Comparison of ENCODE assay signal across 23 mouse cellular contexts in genomic region chr2:71985730-71986129, GRCm38 (mm10). TPM values are rescaled to one million over a fixed set of nuclear protein-coding genes. Genes with fewer than 3 reads are reported as not detected.
DNase-seq lines count a peak whose midpoint lies in the region; ATAC-seq and TF ChIP-seq lines count a peak whose summit lies in the region.
"Had no signal": no experiment of that assay in that cellular context is flagged by ENCODE, and none has a peak within 500 bp of the region (broad histone marks: within the 10 kb centered on the region; RNA-seq: fewer than 3 reads in every experiment).

No protein-coding gene starts in this region.

- peak; percentile 50 for ATAC-seq in frontal cortex, adult (ENCODE audit: low TSS enrichment)
- no peak for ATAC-seq in forebrain, embryonic 14.5 days
- ATAC-seq: activated CD4-positive, CD25-positive, alpha-beta regulatory T cell, adult 4 months; forebrain, embryonic 15.5 days; forebrain, postnatal 0 days; Patski had no signal

- DNase-seq in frontal cortex, postnatal 14 days (ENCODE audit: low spot score in 2 of 2): no peak
- no peak for DNase-seq in left cerebral cortex, adult 2 months (ENCODE audit: extremely low spot score in 1 of 2, low spot score in 2 of 2)
- DNase-seq in left cerebral cortex, postnatal 4 days: no peak
- DNase-seq in Muller cell, postnatal 12 days (ENCODE audit: inconsistent ontology term): peak; percentile 14
- DNase-seq in brain, adult 2 months (ENCODE audit: low read depth, low spot score): peak; percentile 52
- DNase-seq in thymus, adult 2 months: no peak
- DNase-seq in forebrain, embryonic 14.5 days (ENCODE audit: low spot score): no peak
- DNase-seq: adrenal gland, adult 8-10 months; cerebellum, adult 11-12 months; cerebellum, adult 8-10 months; cerebellum, postnatal 36 days; embryo, embryonic 11 days; forebrain, postnatal 0 days had no signal

- intact Hi-C loops in left cerebral cortex, adult 2 months (cut with DNase I): no loop called here
- intact Hi-C loops in left cerebral cortex, postnatal 4 days (cut with DNase I): no loop called here

- no peak overlapping the region for H3K4me3 ChIP-seq in left cerebral cortex, adult 2 months
- no peak overlapping the region for H3K4me3 ChIP-seq in thymus, adult 2 months (ENCODE audit: control insufficient read depth, insufficient read depth, low read length)
- H3K4me3 ChIP-seq in forebrain, embryonic 14.5 days (ENCODE audit: low read depth, low read length): no peak overlapping the region
- H3K4me3 ChIP-seq: embryonic facial prominence, embryonic 13.5 days; embryonic facial prominence, embryonic 15.5 days; erythroblast, embryonic 14.5 days; forebrain, embryonic 10.5 days; forebrain, embryonic 12.5 days; forebrain, embryonic 15.5 days had no signal

- H3K9me3 ChIP-seq in forebrain, embryonic 14.5 days (replicated peaks; ENCODE audit: control insufficient read depth, low read length): no peaks in the 10 kb centered on the region
- H3K9me3 ChIP-seq: embryonic facial prominence, embryonic 13.5 days; embryonic facial prominence, embryonic 15.5 days; forebrain, embryonic 10.5 days; forebrain, embryonic 12.5 days; forebrain, embryonic 15.5 days had no signal

- H3K4me2 ChIP-seq in forebrain, embryonic 14.5 days (ENCODE audit: low read length): no peak overlapping the region
- H3K4me2 ChIP-seq: embryonic facial prominence, embryonic 13.5 days; embryonic facial prominence, embryonic 15.5 days; forebrain, embryonic 12.5 days; forebrain, embryonic 15.5 days had no signal

- peaks cover 4% of the 10 kb centered on the region for H3K27me3 ChIP-seq in thymus, adult 2 months (ENCODE audit: control insufficient read depth, insufficient read depth, low read length)
- no peaks in the 10 kb centered on the region for H3K27me3 ChIP-seq in forebrain, embryonic 14.5 days (replicated peaks; ENCODE audit: control insufficient read depth, insufficient read depth, low read length)
- H3K27me3 ChIP-seq: forebrain, embryonic 15.5 days; Patski had no signal

- peak overlapping the region; percentile 79 for H3K27ac ChIP-seq in left cerebral cortex, adult 2 months
- no peak overlapping the region for H3K27ac ChIP-seq in thymus, adult 2 months (ENCODE audit: control insufficient read depth, insufficient read depth, low read length)
- no peak overlapping the region for H3K27ac ChIP-seq in forebrain, embryonic 14.5 days (ENCODE audit: low read depth, low read length)
- H3K27ac ChIP-seq: embryonic facial prominence, embryonic 13.5 days; embryonic facial prominence, embryonic 15.5 days; forebrain, embryonic 10.5 days; forebrain, embryonic 12.5 days; forebrain, embryonic 15.5 days had no signal

- TF ChIP-seq POLR2A in thymus, adult 2 months (IDR thresholded peaks at IDR 0.05; ENCODE audit: control insufficient read depth, extremely low read depth, insufficient read depth, low read length, poor library complexity): no peak

- no peak overlapping the region for H3K9ac ChIP-seq in forebrain, embryonic 14.5 days (ENCODE audit: low read length)
- H3K9ac ChIP-seq: embryonic facial prominence, embryonic 13.5 days; embryonic facial prominence, embryonic 15.5 days; forebrain, embryonic 12.5 days; forebrain, embryonic 15.5 days; forebrain, postnatal 0 days had no signal

- H3K36me3 ChIP-seq in thymus, adult 2 months (ENCODE audit: control insufficient read depth, insufficient read depth, low read length): no peaks in the 10 kb centered on the region
- no peaks in the 10 kb centered on the region for H3K36me3 ChIP-seq in forebrain, embryonic 14.5 days (ENCODE audit: control insufficient read depth, insufficient read depth, low read length)
- H3K36me3 ChIP-seq: embryonic facial prominence, embryonic 13.5 days; embryonic facial prominence, embryonic 15.5 days; forebrain, embryonic 10.5 days; forebrain, embryonic 12.5 days; forebrain, embryonic 15.5 days had no signal

- peaks cover 5% of the 10 kb centered on the region; the same call in 1 of the 2 replicates for H3K4me1 ChIP-seq in thymus, adult 2 months (replicated peaks; ENCODE audit: control insufficient read depth, insufficient read depth, low read length)
- no peaks in the 10 kb centered on the region for H3K4me1 ChIP-seq in forebrain, embryonic 14.5 days (ENCODE audit: control insufficient read depth, insufficient read depth, low read length)
- H3K4me1 ChIP-seq: embryonic facial prominence, embryonic 15.5 days had no signal

- WGBS in thymus, adult 2 months: 59% methylated on average over 2 of the region's 2 CpGs
- 67% methylated on average over 2 of the region's 2 CpGs for WGBS in forebrain, embryonic 14.5 days

- no peak for TF ChIP-seq CTCF in left cerebral cortex, adult 2 months (IDR thresholded peaks at IDR 0.05)
- TF ChIP-seq CTCF in thymus, adult 2 months (IDR thresholded peaks at IDR 0.05; ENCODE audit: borderline replicate concordance, control insufficient read depth, extremely low read depth, insufficient read depth, low read length, poor library complexity): no peak

RNA-seq across cellular contexts. Expression of gene Rapgef4, which starts 4.7 kb away (rescaled TPM):
- 100 to 1,000 TPM; 442 to 451 TPM for total RNA-seq in left cerebral cortex, adult 2 months (2021)
- total RNA-seq in left cerebral cortex, postnatal 4 days (2021): 10 to 100 TPM; 85.4 to 88.9 TPM
- polyA plus RNA-seq in thymus, adult 2 months (2012; rRNA removed): 8.3 and 9.2 TPM in 2 replicates
- polyA plus RNA-seq in forebrain, embryonic 14.5 days (2014; fragmentation: Nextera tagmentation; extraction: Ambion mirVana): 6.2 and 9.2 TPM in 2 replicates
- total RNA-seq: MEL had no signal
- polyA plus RNA-seq: erythroblast, embryonic 14.5 days had no signal

Comparison
In these comparisons a context has a peak if more than half of its experiments do, and no peak if none do; other contexts are left out.
1. RNA of gene Rapgef4, which starts 4.7 kb away (total RNA-seq): 442 to 451 TPM in left cerebral cortex, adult 2 months; 85.4 to 88.9 TPM in left cerebral cortex, postnatal 4 days; every median in the first group is over 4 times any median in the second.
2. DNase-seq: peak in Muller cell, postnatal 12 days (single experiment) and brain, adult 2 months (single experiment); none in frontal cortex, postnatal 14 days (0 of 2), left cerebral cortex, adult 2 months (0 of 2), left cerebral cortex, postnatal 4 days (single experiment), thymus, adult 2 months (single experiment) and forebrain, embryonic 14.5 days (single experiment).